ENCODE assay signal across 9 mouse cellular contexts in the genomic region with DNA sequence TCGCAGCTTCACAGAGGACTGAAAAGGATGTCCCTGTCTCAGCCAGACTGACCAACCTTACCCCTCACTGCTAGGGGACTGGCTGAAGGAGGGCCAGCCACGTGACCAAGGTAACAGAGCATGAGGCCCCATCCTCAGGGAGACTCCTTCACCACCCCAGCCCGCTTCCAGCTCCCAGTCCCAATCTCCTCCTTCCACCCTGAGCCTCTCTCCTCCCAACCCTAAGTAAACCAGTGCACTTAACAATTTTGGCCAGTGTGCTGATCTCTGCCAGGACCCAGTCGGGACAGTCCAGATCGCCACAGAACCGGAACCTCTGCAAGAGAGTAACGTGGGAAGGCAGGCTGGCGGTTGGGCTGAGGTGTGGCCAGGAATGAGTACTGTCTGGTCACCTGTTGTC. TPM values are rescaled to one million over a fixed set of nuclear protein-coding genes. Genes with fewer than 3 reads are reported as not detected.
DNase-seq lines count a peak whose midpoint lies in the region; ATAC-seq and TF ChIP-seq lines count a peak whose summit lies in the region.
"Had no signal": no experiment of that assay in that cellular context is flagged by ENCODE, and none has a peak within 500 bp of the region (broad histone marks: within the 10 kb centered on the region; RNA-seq: fewer than 3 reads in every experiment).

No protein-coding gene starts in this region.

- H3K36me3 ChIP-seq in megakaryocyte, embryonic 14.5 days (replicated peaks; ENCODE audit: low read length): peaks cover 30% of the 10 kb centered on the region
- peaks cover 18% of the 10 kb centered on the region for H3K36me3 ChIP-seq in forebrain, embryonic 13.5 days (ENCODE audit: poor library complexity, severe bottlenecking)
- H3K36me3 ChIP-seq in intestine, postnatal 0 days (ENCODE audit: control insufficient read depth, insufficient read depth): peaks cover 21% of the 10 kb centered on the region; the same call in 1 of the 2 replicates
- H3K36me3 ChIP-seq in neural tube, embryonic 15.5 days: no peaks in the 10 kb centered on the region

- peaks cover 3% of the 10 kb centered on the region for H3K27me3 ChIP-seq in megakaryocyte, embryonic 14.5 days (replicated peaks)
- peaks cover 5% of the 10 kb centered on the region; the same call in 1 of the 2 replicates for H3K27me3 ChIP-seq in forebrain, embryonic 13.5 days
- H3K27me3 ChIP-seq in intestine, postnatal 0 days (replicated peaks; ENCODE audit: control insufficient read depth, insufficient read depth, low read length): no peaks in the 10 kb centered on the region
- 0 out of 2 replicates have a peak, but pooled peaks cover 8% of the 10 kb centered on the region for H3K27me3 ChIP-seq in neural tube, embryonic 15.5 days (replicated peaks)
- H3K27me3 ChIP-seq: Patski had no signal

- no peaks in the 10 kb centered on the region for H3K9me3 ChIP-seq in megakaryocyte, embryonic 14.5 days
- no peaks in the 10 kb centered on the region for H3K9me3 ChIP-seq in forebrain, embryonic 13.5 days (replicated peaks)
- no peaks in the 10 kb centered on the region for H3K9me3 ChIP-seq in intestine, postnatal 0 days (ENCODE audit: control insufficient read depth)
- H3K9me3 ChIP-seq in neural tube, embryonic 15.5 days (replicated peaks): no peaks in the 10 kb centered on the region

- WGBS in forebrain, embryonic 13.5 days: 85% methylated on average over 8 of the region's 8 CpGs
- 89% methylated on average over 8 of the region's 8 CpGs for WGBS in intestine, postnatal 0 days
- 92% methylated on average over 8 of the region's 8 CpGs for WGBS in neural tube, embryonic 15.5 days

- H3K9ac ChIP-seq in forebrain, embryonic 13.5 days: 0 out of 2 replicates have a peak overlapping the region, but pooled peaks have one; percentile 6
- H3K9ac ChIP-seq in intestine, postnatal 0 days (ENCODE audit: low read depth, low read length): no peak overlapping the region
- H3K9ac ChIP-seq in neural tube, embryonic 15.5 days (replicated peaks): no peak overlapping the region

- no peak overlapping the region for H3K27ac ChIP-seq in forebrain, embryonic 13.5 days
- H3K27ac ChIP-seq in intestine, postnatal 0 days (ENCODE audit: low read depth, low read length): no peak overlapping the region
- H3K27ac ChIP-seq in neural tube, embryonic 15.5 days (replicated peaks): no peak overlapping the region

- TF ChIP-seq CTCF in intestine, postnatal 0 days (IDR thresholded peaks at IDR 0.05; ENCODE audit: low read depth): no peak

- no peak for ATAC-seq in megakaryocyte, adult 5-6 weeks (ENCODE audit: poor library complexity, severe bottlenecking)
- no peak for ATAC-seq in forebrain, embryonic 13.5 days
- no peak for ATAC-seq in intestine, postnatal 0 days
- ATAC-seq in neural tube, embryonic 15.5 days (ENCODE audit: low FRiP score): no peak
- ATAC-seq: Patski had no signal

- no peak for DNase-seq in left cerebral cortex, adult 11 months (ENCODE audit: low spot score)
- DNase-seq in urinary bladder, postnatal 25 days (ENCODE audit: low spot score): no peak
- DNase-seq: right cerebral cortex, postnatal 25 days had no signal

- H3K4me2 ChIP-seq in forebrain, embryonic 13.5 days: peak overlapping the region; percentile 79
- peak overlapping the region; percentile 97 for H3K4me2 ChIP-seq in intestine, postnatal 0 days (replicated peaks; ENCODE audit: low read depth)
- peak overlapping the region; percentile 93 for H3K4me2 ChIP-seq in neural tube, embryonic 15.5 days

- H3K4me3 ChIP-seq in megakaryocyte, embryonic 14.5 days (replicated peaks): peak overlapping the region; percentile 95
- H3K4me3 ChIP-seq in forebrain, embryonic 13.5 days: peak overlapping the region; percentile 86; the same call in 1 of the 2 replicates
- no peak overlapping the region for H3K4me3 ChIP-seq in intestine, postnatal 0 days (ENCODE audit: low read depth, low read length)
- 0 out of 2 replicates have a peak overlapping the region, but pooled peaks have one; percentile 80 for H3K4me3 ChIP-seq in neural tube, embryonic 15.5 days (replicated peaks)

- H3K4me1 ChIP-seq in megakaryocyte, embryonic 14.5 days: peaks cover 30% of the 10 kb centered on the region
- peaks cover 15% of the 10 kb centered on the region for H3K4me1 ChIP-seq in forebrain, embryonic 13.5 days
- H3K4me1 ChIP-seq in intestine, postnatal 0 days (replicated peaks; ENCODE audit: control insufficient read depth, insufficient read depth, low read length): no peaks in the 10 kb centered on the region
- H3K4me1 ChIP-seq in neural tube, embryonic 15.5 days: peaks cover 24% of the 10 kb centered on the region

RNA-seq across cellular contexts. Expression of a gene that starts 1.3 kb away (rescaled TPM):
- polyA plus RNA-seq in megakaryocyte, embryonic 14.5 days (2012; ENCODE audit: insufficient read depth, low replicate concordance): 35.2 and 48.8 TPM in 2 replicates
- total RNA-seq in megakaryocyte, adult 5-6 weeks (2015): 100 and 108 TPM in 2 replicates
- 150 and 151 TPM in 2 replicates for total RNA-seq in megakaryocyte, adult 5-6 weeks (2017)
- polyA plus RNA-seq in forebrain, embryonic 13.5 days (2015; fragmentation: Nextera tagmentation; extraction: Ambion mirVana): 155 and 164 TPM in 2 replicates
- polyA plus RNA-seq in intestine, postnatal 0 days (2015; fragmentation: Nextera tagmentation; extraction: Ambion mirVana): 164 and 169 TPM in 2 replicates
- polyA plus RNA-seq in neural tube, embryonic 15.5 days (2015; fragmentation: Nextera tagmentation; extraction: Ambion mirVana): 155 and 178 TPM in 2 replicates

RNA-seq across cellular contexts. Expression of a gene that starts 8.7 kb away (rescaled TPM):
- 9.2 and 10.4 TPM in 2 replicates for polyA plus RNA-seq in megakaryocyte, embryonic 14.5 days (2012; ENCODE audit: insufficient read depth, low replicate concordance)
- 5.4 and 5.5 TPM in 2 replicates for total RNA-seq in megakaryocyte, adult 5-6 weeks (2015)
- total RNA-seq in megakaryocyte, adult 5-6 weeks (2017): 2.1 and 4.1 TPM in 2 replicates
- 6.5 and 8.2 TPM in 2 replicates for polyA plus RNA-seq in forebrain, embryonic 13.5 days (2015; fragmentation: Nextera tagmentation; extraction: Ambion mirVana)
- polyA plus RNA-seq in intestine, postnatal 0 days (2015; fragmentation: Nextera tagmentation; extraction: Ambion mirVana): 4.2 and 5.2 TPM in 2 replicates
- polyA plus RNA-seq in neural tube, embryonic 15.5 days (2015; fragmentation: Nextera tagmentation; extraction: Ambion mirVana): 10.4 and 10.5 TPM in 2 replicates

RNA-seq across cellular contexts. Expression of a gene that starts 26.3 kb away (rescaled TPM):
- polyA plus RNA-seq in megakaryocyte, embryonic 14.5 days (2012; ENCODE audit: insufficient read depth, low replicate concordance): 50.4 and 95.7 TPM in 2 replicates
- 27.4 and 47.7 TPM in 2 replicates for total RNA-seq in megakaryocyte, adult 5-6 weeks (2015)
- total RNA-seq in megakaryocyte, adult 5-6 weeks (2017): 33.6 and 35.4 TPM in 2 replicates
- 51.6 and 54.3 TPM in 2 replicates for polyA plus RNA-seq in forebrain, embryonic 13.5 days (2015; fragmentation: Nextera tagmentation; extraction: Ambion mirVana)
- 24.3 and 24.6 TPM in 2 replicates for polyA plus RNA-seq in intestine, postnatal 0 days (2015; fragmentation: Nextera tagmentation; extraction: Ambion mirVana)
- polyA plus RNA-seq in neural tube, embryonic 15.5 days (2015; fragmentation: Nextera tagmentation; extraction: Ambion mirVana): 87.0 and 99.7 TPM in 2 replicates
